Mouse (Mus musculus) intestine, embryonic 15.5 days (tissue): ENCODE data around the gene Taok3. TPM values are rescaled to one million over a fixed set of nuclear protein-coding genes. Genes with fewer than 3 reads are reported as not detected.

Experiments used
- ATAC-seq: fragments of 200-750 bp; cut with Nextera tagmentation; 2 replicates; pipeline ENCODE4 v1.8.0; 2017; ENCODE audit warnings: moderate TSS enrichment, moderate library complexity
- H3K27ac ChIP-seq: fragments of 300-500 bp; sonication (generic); 2 replicates; pipeline ENCODE4 v1.5.1; 2015; ENCODE audit warnings: mild to moderate bottlenecking, inconsistent platforms
- H3K27me3 ChIP-seq: fragments of 300-500 bp; sonication (generic); replicated peaks from 2 replicates; pipeline ENCODE4 v1.6.1; 2015; ENCODE audit warnings: inconsistent platforms
- H3K36me3 ChIP-seq: fragments of 300-500 bp; sonication (generic); 2 replicates; pipeline ENCODE4 v1.6.1; 2015; ENCODE audit warnings: inconsistent platforms
- H3K4me1 ChIP-seq: fragments of 300-500 bp; sonication (generic); replicated peaks from 2 replicates; pipeline ENCODE4 v1.6.1; 2015; ENCODE audit warnings: inconsistent platforms
- H3K4me2 ChIP-seq: fragments of 300-500 bp; sonication (generic); replicated peaks from 2 replicates; pipeline ENCODE4 v1.6.1; 2015; ENCODE audit warnings: mild to moderate bottlenecking, inconsistent platforms
- H3K4me3 ChIP-seq: fragments of 300-500 bp; sonication (generic); replicated peaks from 2 replicates; pipeline ENCODE4 v1.5.1; 2015; ENCODE audit warnings: inconsistent platforms
- H3K9ac ChIP-seq: fragments of 300-500 bp; sonication (generic); 2 replicates; pipeline ENCODE4 v1.6.1; 2015; ENCODE audit warnings: inconsistent platforms
- H3K9me3 ChIP-seq: fragments of 300-500 bp; sonication (generic); 2 replicates; pipeline ENCODE4 v1.6.1; 2016; ENCODE audit warnings: inconsistent platforms
- WGBS: fragments of 180-500 bp; shearing (Covaris S2); methylation state at CpG from one replicate; pipeline ENCODE4 v1.1.7; 2015; 5-methylcytosine and 5-hydroxymethylcytosine counted together
- polyA plus RNA-seq: library from polyadenylated mRNA; unstranded; fragments of >200 nt; fragmentation: Nextera tagmentation; extraction: Ambion mirVana; gene quantifications from 2 replicates; pipeline ENCODE4 v1.2.1, GENCODE M21; 2015

The Taok3 gene
- polyA plus RNA-seq: 44.9 and 45.0 TPM in 2 replicates

- Histone ChIP-seq H3K27ac (peak within 1 kb of the TSS; percentile 86), H3K4me2 (peak within 1 kb of the TSS; percentile 87), H3K9ac (peak within 1 kb of the TSS; percentile 67), H3K9me3 (no peaks in the 10 kb centered on the region), H3K4me3 (peak within 1 kb of the TSS; percentile 83), H3K27me3 (no peaks in the 10 kb centered on the region), H3K4me1 (peaks cover 15% of the 10 kb centered on the region), H3K36me3 (no peaks in the 10 kb centered on the region)
- under 1% methylated on average over 74 of the region's 74 CpGs for WGBS
- ATAC-seq: peak; percentile 89
Observed at GRCm38 (mm10) chr5:117119777-117120488, at the start of gene Taok3. Taok3 (plus strand) TSS chr5:117120129.

- H3K27me3 ChIP-seq: 0 out of 2 replicates have a peak, but pooled peaks cover 4% of the 10 kb centered on the region
- H3K4me1 ChIP-seq: peaks cover 3% of the 10 kb centered on the region; the same call in 1 of the 2 replicates
- ATAC-seq: no peak
- no peak overlapping the region for H3K27ac ChIP-seq
- H3K36me3 ChIP-seq: peaks cover 10% of the 10 kb centered on the region
- 6% methylated on average over 13 of the region's 13 CpGs for WGBS
- H3K4me3 ChIP-seq: 0 out of 2 replicates have a peak overlapping the region, but pooled peaks have one; percentile 2
- H3K9me3 ChIP-seq: no peaks in the 10 kb centered on the region
- peak overlapping the region; percentile 43 for H3K4me2 ChIP-seq
- no peak overlapping the region for H3K9ac ChIP-seq
Observed at GRCm38 (mm10) chr5:117087718-117088117, 32.2 kb upstream of the Taok3 start.

DNA sequence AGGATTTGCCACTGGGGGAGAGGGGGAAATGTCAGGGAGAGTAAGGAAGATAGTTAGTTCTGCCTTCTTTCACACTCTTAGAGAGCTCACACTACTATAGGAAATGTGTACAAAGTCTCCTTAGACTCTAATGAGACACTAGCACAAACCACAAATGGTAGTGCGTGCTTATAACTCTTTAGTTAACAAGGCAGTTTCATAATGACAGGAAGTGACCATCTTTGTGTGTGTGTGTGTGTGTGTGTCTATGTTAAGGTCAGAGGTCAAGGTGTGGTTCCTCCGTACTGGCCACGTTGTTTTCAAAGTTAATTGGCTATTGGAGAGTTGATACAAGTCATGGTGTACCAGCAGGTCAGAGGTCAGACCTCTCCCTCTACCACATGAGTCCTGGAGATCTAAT is 30.8 kb upstream of the Taok3 start:
- peaks cover 17% of the 10 kb centered on the region for H3K36me3 ChIP-seq
- ATAC-seq: no peak
- H3K9me3 ChIP-seq: no peaks in the 10 kb centered on the region
- H3K27ac ChIP-seq: no peak overlapping the region
- no peak overlapping the region for H3K4me3 ChIP-seq
- 0 out of 2 replicates have a peak, but pooled peaks cover 4% of the 10 kb centered on the region for H3K27me3 ChIP-seq
- no peak overlapping the region for H3K4me2 ChIP-seq
- 38% methylated on average over 3 of the region's 3 CpGs for WGBS
- no peak overlapping the region for H3K9ac ChIP-seq
- H3K4me1 ChIP-seq: peaks cover 3% of the 10 kb centered on the region; the same call in 1 of the 2 replicates

DNA sequence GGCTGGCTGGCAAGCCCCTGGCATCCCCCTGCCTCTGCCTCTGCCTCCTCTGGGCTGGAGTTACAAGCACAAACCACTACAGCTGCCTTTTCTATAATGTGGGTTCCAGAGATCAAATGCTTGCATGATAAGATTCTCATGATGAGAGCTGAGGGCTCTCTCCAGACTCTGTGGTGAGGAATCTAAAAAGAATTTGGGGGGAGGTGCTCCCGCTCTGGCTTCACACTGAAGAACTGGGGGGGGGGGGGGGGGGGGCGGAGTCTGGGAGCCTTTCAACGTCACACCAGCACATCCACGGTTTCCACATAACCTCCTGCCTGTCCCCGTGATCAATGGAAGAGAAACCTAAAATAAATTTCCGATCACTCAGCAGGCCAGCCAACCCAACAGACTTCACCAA is 30.1 kb upstream of the Taok3 start:
- no peak overlapping the region for H3K4me3 ChIP-seq

GRCm38 (mm10) chr5:117094431-117094830 is 25.5 kb upstream of the Taok3 start:
- Histone ChIP-seq H3K27me3 (no peaks in the 10 kb centered on the region), H3K9ac (no peak overlapping the region), H3K36me3 (peaks cover 28% of the 10 kb centered on the region), H3K9me3 (no peaks in the 10 kb centered on the region), H3K4me3 (no peak overlapping the region), H3K27ac (no peak overlapping the region), H3K4me1 (peaks cover 2% of the 10 kb centered on the region; the same call in 1 of the 2 replicates), H3K4me2 (no peak overlapping the region)
- WGBS: 42% methylated on average over 7 of the region's 7 CpGs
- ATAC-seq: no peak

More for the DNA sequence above, 30.1 kb upstream of the Taok3 start:
- WGBS: 17% methylated on average over 6 of the region's 6 CpGs
- H3K36me3 ChIP-seq: peaks cover 17% of the 10 kb centered on the region
- H3K4me2 ChIP-seq: no peak overlapping the region
- H3K9ac ChIP-seq: no peak overlapping the region
- H3K4me1 ChIP-seq: peaks cover 3% of the 10 kb centered on the region; the same call in 1 of the 2 replicates
- H3K9me3 ChIP-seq: no peaks in the 10 kb centered on the region
- H3K27me3 ChIP-seq: 0 out of 2 replicates have a peak, but pooled peaks cover 4% of the 10 kb centered on the region
- H3K27ac ChIP-seq: no peak overlapping the region
- 0 out of 2 replicates have a peak, but pooled peaks have one; percentile 43 for ATAC-seq

DNA sequence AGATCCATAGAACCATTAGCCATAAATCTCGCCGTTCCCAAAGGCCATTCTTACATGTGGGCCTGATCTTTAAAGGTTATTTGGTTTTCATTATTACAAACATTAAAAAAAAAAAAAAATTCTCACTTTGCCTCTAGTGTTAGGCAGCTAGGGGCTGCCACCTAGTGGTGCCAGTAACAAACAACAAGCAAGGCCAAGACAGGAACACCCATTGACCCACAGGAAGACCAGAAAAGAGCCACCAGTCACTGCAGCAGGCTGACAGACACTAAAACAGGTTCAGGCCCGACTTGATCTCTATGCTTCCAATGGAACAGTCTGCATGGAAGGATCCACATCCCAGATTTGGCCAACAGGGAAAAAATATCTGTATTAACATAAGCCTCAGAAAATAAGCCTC is 23.2 kb upstream of the Taok3 start:
- Histone ChIP-seq H3K27me3 (no peaks in the 10 kb centered on the region), H3K9me3 (no peaks in the 10 kb centered on the region), H3K4me1 (no peaks in the 10 kb centered on the region), H3K4me3 (no peak overlapping the region), H3K36me3 (peaks cover 36% of the 10 kb centered on the region), H3K4me2 (no peak overlapping the region), H3K9ac (no peak overlapping the region), H3K27ac (no peak overlapping the region)
- 50% methylated on average over 3 of the region's 3 CpGs for WGBS
- no peak for ATAC-seq

GRCm38 (mm10) chr5:117099008-117099407 is 20.9 kb upstream of the Taok3 start:
- Histone ChIP-seq H3K4me1 (no peaks in the 10 kb centered on the region), H3K9me3 (no peaks in the 10 kb centered on the region), H3K9ac (no peak overlapping the region), H3K4me3 (no peak overlapping the region), H3K27me3 (no peaks in the 10 kb centered on the region), H3K27ac (no peak overlapping the region), H3K4me2 (no peak overlapping the region), H3K36me3 (peaks cover 28% of the 10 kb centered on the region)
- WGBS: 77% methylated on average over 5 of the region's 5 CpGs
- ATAC-seq: no peak

DNA sequence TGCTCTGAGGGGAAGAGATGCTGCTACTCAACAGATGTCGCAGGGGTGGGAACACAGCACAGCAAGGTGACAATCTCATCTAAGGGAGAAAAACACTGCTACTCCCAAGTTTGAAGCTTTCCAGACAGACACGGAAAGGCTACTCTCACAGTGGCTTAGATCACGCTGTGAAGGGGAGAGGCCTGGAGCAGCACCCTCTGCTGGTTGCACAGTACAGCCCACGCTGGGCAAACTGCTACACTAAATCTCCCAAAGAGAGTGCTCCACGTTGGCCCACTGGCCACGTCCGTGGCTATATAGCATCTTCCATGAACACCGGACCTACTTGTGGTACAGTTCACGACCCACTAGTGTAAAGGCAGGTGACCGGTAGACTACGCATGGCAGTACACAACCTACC is 20.2 kb upstream of the Taok3 start:
- no peaks in the 10 kb centered on the region for H3K4me1 ChIP-seq
- H3K9ac ChIP-seq: no peak overlapping the region
- H3K9me3 ChIP-seq: no peaks in the 10 kb centered on the region
- peaks cover 31% of the 10 kb centered on the region for H3K36me3 ChIP-seq
- no peak overlapping the region for H3K27ac ChIP-seq
- H3K4me3 ChIP-seq: no peak overlapping the region
- no peak overlapping the region for H3K4me2 ChIP-seq
- H3K27me3 ChIP-seq: no peaks in the 10 kb centered on the region
- 84% methylated on average over 11 of the region's 11 CpGs for WGBS
- ATAC-seq: no peak

GRCm38 (mm10) chr5:117103194-117103929 is 16.6 kb upstream of the Taok3 start:
- 93% methylated on average over 20 of the region's 20 CpGs for WGBS
- Histone ChIP-seq H3K4me1 (no peaks in the 10 kb centered on the region), H3K27me3 (no peaks in the 10 kb centered on the region), H3K27ac (no peak overlapping the region), H3K4me3 (no peak overlapping the region), H3K9ac (no peak overlapping the region), H3K9me3 (no peaks in the 10 kb centered on the region), H3K4me2 (no peak overlapping the region), H3K36me3 (peaks cover 52% of the 10 kb centered on the region)
- ATAC-seq: no peak

DNA sequence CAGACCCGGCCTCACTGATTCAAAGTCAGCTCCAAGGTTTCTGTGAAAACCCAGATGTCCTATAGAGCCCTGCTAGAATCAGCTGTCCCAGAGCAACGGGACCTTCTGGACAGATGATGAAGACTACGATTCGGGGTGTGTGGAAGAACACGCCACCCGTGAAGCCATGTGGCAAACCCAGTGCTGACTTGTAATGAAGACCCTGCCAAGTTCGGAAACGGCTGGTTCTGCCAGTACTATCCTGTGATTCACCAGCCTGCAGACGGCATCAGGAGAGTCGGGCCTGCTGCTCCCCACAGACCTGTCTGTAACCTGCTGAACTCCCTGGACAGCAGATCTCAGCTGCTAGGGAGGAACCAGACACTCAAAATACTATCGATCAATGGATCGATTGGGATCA is 15.6 kb upstream of the Taok3 start:
- Histone ChIP-seq H3K4me2 (no peak overlapping the region), H3K27ac (no peak overlapping the region), H3K4me3 (no peak overlapping the region), H3K36me3 (peaks cover 55% of the 10 kb centered on the region), H3K9me3 (no peaks in the 10 kb centered on the region), H3K9ac (no peak overlapping the region), H3K27me3 (no peaks in the 10 kb centered on the region), H3K4me1 (no peaks in the 10 kb centered on the region)
- no peak for ATAC-seq
- 93% methylated on average over 12 of the region's 12 CpGs for WGBS

GRCm38 (mm10) chr5:117105761-117106160 is 14.2 kb upstream of the Taok3 start:
- Histone ChIP-seq H3K4me3 (no peak overlapping the region), H3K27ac (no peak overlapping the region), H3K9me3 (no peaks in the 10 kb centered on the region), H3K27me3 (no peaks in the 10 kb centered on the region), H3K4me2 (no peak overlapping the region), H3K4me1 (no peaks in the 10 kb centered on the region), H3K36me3 (peaks cover 49% of the 10 kb centered on the region), H3K9ac (no peak overlapping the region)
- no peak for ATAC-seq
- 89% methylated on average over 9 of the region's 9 CpGs for WGBS

GRCm38 (mm10) chr5:117108292-117108691 is 11.6 kb upstream of the Taok3 start:
- H3K27me3 ChIP-seq: no peaks in the 10 kb centered on the region
- H3K4me3 ChIP-seq: no peak overlapping the region
- no peak overlapping the region for H3K27ac ChIP-seq
- peaks cover 51% of the 10 kb centered on the region for H3K36me3 ChIP-seq
- ATAC-seq: no peak
- WGBS: 94% methylated on average over 13 of the region's 13 CpGs
- H3K9ac ChIP-seq: no peak overlapping the region
- H3K9me3 ChIP-seq: no peaks in the 10 kb centered on the region
- H3K4me1 ChIP-seq: no peaks in the 10 kb centered on the region
- no peak overlapping the region for H3K4me2 ChIP-seq
